Mouse (Mus musculus): ENCODE data around the gene Cd6.

DNA sequence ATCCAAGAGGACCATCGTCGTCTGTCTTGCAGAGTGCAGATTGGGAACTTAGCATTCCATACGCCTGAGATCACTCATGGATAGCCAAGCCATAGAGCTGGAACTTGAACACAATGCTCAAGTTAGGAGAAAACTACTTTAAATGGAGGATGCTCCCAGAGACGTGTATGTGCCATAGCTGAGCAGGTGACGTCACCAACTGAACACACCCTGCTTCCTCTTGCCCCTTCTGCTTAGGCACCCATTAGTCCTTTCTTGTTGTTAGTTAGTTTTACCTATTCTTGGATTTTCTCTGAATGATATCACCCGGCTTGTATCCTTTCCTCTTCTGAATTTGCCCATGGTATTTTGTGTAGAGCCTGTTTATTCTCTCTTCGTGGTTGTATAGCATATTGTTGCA lies 82.7 kb downstream of the Cd6 start:
- TF ChIP-seq CTCF (IDR thresholded peaks at IDR 0.05; ENCODE audit: low read depth) (no peak), EP300 (optimal IDR thresholded peaks at IDR 0.05) (no peak)
